Mouse (Mus musculus): Measurements from ENCODE around the gene Gpr176.

- no peak for TF ChIP-seq CTCF (IDR thresholded peaks at IDR 0.05; ENCODE audit: borderline replicate concordance, insufficient read depth, low read depth, low read length)
- no peak for TF ChIP-seq POLR2A (IDR thresholded peaks at IDR 0.05; ENCODE audit: borderline replicate concordance, insufficient read depth, low read length)
These were observed 101.6 kb downstream of the Gpr176 start for GRCm38 (mm10) chr2:118271606-118272005.

All from cerebellum, adult 2 months (tissue).